Mouse (Mus musculus) adrenal gland, adult 8-10 months (tissue): Measurements from ENCODE around the gene Tipin. TPM values are rescaled to one million over a fixed set of nuclear protein-coding genes. Genes with fewer than 3 reads are reported as not detected.
"Not testable (repeated sequence)": the region's sequence is repeated elsewhere in the genome, so short reads cannot be mapped to it uniquely, and the experiment has no call there.

Source experiments
- DNase-seq: peaks from one replicate; pipeline ENCODE4 v3.0.0; 2022
- total RNA-seq, 4 experiments: library from RNA; stranded (reverse); gene quantifications; 2 replicates each; pipeline ENCODE4 v1.2.4; 2022

Tipin gene
- 10 to 100 TPM; 15.2 to 32.4 (median 20.6) TPM for total RNA-seq

DNA sequence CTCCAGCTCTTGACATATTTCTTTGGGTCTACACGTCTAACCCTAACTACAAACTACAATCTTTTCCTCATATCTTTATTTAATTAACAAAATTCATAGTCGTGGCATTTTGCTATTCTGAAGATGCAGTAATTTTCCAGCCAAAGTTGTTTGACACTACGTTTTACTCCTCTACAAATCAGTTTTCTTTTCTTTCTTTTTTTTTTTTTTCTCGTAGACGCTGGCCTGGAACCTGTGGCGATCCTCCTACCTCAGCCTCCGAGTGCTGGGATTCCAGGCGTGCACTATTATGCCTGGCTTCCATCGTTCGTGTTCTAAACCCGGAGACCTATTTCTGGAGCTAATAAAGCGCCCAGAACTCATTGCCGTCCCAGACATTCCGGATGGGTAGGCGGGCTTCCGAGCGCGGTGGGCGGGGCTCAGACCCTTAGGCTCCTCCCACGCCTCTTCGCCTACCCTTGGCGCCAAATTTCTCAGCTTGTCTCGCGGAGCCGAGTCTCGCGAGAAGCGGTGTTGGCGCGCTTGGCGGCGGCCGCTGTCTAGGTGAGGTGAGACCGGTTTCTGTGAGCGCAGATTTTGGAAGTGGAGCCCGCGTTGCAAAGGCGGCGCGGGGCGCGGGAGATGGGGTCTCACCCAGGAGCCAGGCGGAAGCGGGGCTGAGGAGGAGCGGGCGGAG is at the start of gene Tipin:
Tipin (plus strand) TSS at position 477 of the 676 bp plus-strand sequence.
- peak; percentile 90 for DNase-seq

DNA sequence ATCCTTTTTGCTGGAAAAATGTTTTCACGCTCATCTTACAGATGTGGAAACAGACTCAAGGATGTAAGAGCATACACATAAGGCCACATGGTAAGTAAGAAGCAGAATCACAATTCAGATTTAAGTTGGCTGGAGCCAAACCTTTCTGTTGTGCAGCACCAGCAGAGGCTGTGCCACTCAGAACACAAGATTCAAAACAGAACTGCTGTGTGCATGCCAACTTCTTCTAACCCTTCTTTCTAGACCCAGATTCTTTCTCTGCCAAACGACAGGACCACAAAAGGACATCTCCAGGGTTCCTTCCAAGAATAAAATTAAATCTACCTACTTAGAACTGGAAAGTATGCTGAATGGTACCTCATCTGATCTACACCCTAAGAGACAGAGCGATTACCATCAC is 49.7 kb upstream of the Tipin start:
- DNase-seq = no peak

DNA sequence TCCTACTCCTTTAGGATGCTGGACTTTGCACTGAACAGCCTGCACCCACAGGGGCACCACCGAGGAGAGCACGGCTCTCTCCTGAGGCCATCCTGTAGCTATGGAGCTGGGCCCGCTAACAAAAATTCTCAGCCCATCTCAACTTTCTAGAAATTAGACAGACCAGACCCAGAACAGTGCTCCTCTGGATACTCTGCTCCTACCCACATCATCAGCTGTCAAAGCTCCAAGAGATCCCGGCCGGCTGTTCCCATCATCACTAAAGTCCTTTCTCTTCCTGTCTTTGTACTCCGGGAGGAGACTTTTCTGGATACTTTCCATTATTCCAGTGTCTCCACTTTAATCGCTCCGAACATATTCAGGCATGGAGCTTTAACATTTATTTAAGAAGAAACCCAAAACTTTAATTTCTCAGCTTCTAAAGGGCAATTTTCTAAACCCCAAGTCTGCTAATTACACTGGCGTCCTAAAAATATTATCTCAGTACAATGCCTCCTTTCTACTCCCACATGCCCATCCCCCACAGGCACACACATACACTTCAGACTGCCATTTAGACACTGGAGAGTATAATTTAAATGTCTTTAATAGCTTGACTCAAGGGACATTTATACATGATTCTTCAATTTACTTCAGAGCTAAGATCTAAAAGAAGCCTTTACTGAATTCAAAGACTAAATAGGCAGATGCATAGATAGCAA is 49.0 kb upstream of the Tipin start:
- no peak for DNase-seq

DNA sequence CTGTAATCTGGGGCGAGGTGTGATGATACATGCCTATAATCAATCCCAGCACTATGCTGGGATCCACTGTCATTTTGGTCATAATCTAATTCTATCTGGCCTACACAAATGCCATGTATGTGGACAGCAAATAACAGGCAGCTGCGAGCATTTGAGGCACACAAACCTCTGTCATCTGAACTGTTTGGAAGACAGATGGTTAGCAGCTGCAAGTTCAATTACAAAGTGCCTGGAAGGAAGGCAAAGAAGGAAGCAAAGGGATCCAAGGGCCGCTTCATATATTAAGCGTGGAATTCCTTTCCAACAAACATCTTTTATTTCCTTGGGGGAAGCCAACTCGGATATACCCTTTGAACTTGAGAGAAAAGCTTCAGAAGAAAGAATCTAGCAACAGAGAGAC is 47.7 kb upstream of the Tipin start:
- DNase-seq = no peak

DNA sequence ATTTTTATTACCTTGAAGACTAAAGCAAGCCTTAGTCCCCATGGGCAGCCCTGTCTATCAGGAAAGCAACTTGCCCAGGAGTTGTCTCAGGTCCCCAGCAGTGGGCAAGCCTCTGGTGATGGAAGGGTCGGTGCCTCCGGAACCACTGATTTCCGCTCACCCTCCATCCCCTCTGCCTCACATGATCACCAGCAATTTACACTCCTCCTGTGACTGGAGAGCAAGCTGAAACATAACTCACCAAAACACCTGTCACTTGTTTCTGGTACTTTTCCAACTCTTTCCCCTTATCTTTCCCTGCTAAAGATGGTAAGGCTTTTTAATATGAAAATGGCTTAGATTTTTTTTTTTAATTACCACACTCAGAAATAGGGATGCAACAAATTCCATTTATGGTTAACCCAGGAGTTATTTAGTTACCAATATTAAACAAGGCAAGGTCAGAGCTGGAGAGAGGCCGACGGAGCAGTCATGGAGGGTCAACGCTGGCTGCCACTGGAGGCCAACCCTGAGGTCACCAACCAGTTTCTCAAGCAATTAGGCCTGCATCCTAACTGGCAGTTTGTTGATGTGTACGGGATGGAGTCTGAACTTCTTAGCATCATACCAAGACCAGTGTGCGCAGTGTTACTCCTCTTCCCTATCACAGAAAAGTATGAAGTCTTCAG is 46.5 kb upstream of the Tipin start, which contains the start of gene Uchl4:
Uchl4 (plus strand) TSS at position 434 of the 668 bp plus-strand sequence.
- DNase-seq = no peak

DNA sequence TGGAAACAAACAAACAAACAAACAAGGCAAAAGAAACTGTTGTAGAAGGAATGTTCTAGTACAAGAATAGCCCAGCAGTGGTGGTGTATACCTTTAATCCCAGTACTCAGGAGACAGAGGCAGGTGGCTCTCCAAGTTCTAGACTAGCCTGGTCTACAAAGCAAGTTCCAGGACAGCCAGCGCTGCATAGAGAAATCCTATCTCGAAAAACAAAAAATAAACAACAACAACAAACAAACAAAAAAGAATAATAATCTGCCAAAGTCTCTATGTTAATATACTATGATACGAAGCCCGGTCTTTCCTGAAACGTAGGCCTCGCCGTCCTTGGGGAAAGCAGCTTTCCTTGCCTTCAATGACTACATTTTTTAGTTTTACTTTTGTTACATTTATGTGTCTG is 45.3 kb upstream of the Tipin start:
- DNase-seq = no peak

DNA sequence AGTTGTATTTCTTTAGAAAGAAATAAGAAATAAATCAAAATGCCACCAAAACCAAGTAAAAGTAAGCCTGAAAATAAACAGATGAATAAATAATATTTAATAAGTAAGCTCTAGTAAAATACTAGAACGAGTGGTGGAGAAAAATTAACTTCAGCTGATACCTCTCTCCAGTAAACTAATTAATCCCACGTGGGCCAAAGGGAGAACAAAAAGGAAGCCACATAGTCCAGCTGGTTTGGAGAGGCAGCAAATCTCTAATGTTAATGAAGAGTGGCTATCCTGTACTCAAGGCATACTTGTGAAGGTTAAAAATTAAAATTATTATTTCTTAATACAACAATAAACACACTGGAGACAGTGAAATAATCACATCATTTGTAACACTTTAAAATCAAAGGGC is 41.3 kb upstream of the Tipin start:
- DNase-seq = no peak

DNA sequence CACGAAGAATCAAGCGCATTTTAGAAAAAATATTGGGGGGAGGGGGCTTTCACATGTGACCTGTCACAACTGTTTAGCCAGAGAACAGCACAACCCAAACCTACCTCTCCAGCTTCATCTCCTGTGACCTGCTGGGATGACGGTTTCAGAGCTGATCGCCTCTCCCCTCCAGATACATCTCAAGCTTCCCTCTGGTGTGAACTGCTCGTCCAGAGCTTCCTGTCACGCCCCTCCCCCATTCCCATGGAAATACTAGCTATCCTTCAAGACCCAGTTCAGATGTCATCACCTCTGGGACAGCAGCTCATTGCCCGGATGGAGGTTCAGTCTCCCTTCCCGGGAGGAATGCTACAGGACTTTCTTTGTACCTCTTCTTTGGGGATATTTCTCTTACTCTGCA is 40.7 kb upstream of the Tipin start:
- no peak for DNase-seq

DNA sequence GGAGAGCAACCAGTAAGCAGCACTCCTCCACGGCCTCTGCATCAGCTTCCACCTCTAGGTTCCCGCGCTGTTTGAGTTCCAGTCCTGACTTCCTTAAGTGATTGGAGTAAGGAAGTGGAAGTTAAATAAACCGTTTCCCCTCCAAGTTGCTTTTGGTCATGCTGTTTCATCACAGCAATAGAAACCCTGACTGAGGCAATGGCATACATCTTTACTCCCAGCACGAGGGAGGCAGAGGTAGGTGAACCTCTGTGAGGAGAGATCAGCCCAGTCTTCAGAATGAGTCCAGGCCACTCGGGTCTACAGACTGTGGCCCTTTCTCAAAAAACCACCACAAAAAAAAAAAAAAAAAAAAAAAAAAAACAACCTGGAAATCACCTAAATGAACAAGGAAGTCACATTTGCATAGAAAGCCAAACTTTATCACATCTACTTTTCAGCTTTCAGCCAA is 39.0 kb upstream of the Tipin start:
- DNase-seq = no peak

DNA sequence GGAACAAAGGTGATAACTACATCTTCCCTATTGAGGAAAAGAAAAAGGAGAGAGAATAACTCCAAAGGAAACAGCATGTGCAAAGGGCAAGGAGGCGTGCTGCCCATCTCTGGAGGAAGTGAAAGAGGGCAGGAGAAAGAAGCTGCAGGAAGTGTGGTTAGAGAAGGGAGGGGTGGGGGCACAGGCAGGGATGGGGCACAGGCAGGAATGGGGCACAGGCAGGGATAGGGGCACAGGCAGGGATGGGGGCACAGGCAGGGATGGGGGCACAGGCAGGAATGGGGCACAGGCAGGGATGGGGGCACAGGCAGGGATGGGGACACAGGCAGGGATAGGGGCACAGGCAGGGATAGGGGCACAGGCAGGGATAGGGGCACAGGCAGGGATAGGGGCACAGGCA is 32.0 kb upstream of the Tipin start:
- DNase-seq = no peak

DNA sequence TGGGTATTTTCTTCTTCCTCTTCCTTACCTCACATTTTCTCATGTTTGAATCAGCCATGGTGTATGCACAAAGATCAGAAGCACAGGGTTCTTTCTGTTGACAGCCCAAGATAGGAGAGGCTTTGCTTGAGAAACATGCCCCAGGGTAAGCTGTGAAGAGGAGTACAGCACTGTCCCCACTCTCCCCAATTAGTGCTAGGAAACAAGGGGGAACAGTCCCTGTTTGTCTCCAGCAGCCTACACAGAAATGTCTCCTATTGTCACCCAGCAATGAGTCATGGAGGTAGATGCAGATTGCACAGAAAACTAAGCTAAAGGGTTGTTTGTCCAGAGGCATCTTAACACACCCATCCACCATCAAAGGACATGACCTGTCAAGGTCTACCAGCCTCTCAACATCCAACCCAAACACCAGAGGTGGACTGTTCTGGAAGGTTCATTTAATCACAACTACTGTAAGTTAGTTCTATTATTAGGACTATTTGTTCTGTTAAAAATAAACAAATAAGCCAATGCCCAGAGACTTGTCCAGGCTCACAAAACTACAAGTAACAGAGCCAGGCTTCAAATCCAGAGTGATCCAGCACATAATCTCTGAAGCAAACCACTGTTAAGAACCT is 31.2 kb upstream of the Tipin start:
- no peak for DNase-seq

DNA sequence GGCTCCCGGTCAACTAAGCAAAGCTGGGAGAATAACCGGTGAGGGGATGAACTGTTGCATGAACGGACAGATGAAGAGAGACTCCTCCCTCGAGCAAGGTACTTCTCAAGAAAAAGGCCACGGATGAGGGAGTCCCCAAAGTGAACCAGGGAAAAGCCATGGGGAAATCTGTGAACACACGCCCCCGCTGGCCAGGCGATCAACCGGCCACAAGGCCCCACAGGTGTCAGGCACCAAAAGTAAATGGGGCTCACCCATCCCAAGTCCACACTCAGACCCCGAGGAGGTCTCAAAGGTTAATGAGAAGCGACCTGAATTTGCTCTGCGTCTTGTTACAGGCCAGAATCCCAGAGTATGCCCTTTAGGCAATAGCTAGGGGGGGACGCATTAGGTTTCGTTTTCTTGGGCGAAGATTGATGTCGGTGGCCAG is 28.8 kb upstream of the Tipin start:
- DNase-seq = no peak

DNA sequence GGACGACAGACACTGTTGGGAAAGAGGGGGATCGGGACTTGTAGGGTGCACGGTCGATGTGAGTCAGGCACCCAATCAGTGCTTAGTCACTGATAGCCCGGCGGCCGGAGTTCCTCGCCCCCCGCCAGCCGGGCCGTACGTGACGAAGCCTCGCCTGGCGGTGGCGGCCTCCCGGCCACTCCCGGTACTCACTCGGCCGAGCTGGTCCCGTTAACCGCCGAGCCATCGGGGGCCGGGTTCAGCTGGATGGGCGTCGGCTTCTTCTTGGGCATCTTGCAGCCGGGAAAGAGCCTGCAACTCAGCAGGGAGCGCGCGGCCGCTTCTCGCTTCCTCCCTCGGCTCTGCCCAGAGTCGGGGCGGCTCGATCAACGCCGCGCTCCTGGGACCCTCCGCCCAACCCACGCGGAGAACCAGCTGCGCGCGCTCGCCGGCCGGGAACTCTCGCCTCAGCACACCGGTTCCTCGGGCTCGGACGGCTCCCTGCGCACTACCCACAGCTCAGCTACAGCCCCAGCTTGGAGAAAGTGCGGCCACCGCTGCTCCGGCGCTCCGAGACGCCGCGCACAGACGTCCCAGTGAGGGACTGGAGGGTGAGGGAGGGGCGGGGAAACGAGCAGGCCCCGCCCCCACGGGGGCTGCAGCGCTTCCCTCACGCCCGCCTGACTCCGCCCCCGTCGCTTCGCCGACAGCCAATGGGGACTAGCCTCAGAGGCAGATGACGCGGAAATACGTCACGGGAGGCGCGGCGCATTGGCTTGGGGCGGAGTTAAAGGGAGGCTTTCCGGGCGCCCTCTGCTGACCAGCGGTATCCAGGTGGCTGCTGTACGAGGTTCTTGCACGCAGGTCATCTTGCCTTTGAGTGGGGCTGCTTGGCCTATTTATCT is 28.1 kb upstream of the Tipin start, which contains the start of gene Map2k1:
Map2k1 (minus strand) TSS at position 611 of the 884 bp plus-strand sequence.
- DNase-seq = peak; percentile 100

DNA sequence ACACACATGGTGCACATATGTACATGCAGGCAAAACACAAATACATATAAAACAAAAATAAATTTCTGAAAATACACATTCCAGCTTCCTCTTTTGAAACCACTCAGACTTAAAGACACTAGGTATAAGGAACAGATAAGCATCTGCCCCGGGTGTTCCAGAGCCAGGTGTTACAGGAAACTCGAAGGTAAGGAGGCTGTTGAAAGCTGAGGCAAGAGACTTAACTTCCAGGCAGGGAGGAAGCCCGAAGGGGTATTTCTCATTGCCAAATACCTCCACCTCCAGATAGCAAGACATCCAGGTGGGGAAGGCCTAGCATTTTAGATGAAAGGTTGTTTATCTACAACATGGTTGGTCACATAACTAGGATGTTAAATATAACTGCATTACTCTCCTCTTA is 26.0 kb upstream of the Tipin start:
- DNase-seq = no peak

DNA sequence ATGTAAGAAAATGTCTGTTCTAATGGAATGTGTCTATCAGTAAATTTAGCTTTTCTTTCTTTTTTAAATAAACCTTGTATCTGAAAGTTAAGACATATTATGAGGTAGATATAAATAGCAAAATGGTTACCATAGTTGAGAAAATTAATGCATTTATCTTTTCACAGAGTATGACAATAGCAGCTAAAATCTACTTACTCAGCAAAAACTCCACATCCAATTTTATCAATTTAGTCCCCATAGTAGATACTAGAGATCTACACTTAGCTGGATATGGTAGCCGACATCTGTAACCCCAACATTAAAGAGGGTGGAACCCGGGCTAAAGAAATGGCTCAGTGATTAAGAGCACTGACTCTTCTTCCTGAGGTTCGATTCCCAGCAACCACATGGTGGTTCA is 25.2 kb upstream of the Tipin start:
- no peak for DNase-seq

DNA sequence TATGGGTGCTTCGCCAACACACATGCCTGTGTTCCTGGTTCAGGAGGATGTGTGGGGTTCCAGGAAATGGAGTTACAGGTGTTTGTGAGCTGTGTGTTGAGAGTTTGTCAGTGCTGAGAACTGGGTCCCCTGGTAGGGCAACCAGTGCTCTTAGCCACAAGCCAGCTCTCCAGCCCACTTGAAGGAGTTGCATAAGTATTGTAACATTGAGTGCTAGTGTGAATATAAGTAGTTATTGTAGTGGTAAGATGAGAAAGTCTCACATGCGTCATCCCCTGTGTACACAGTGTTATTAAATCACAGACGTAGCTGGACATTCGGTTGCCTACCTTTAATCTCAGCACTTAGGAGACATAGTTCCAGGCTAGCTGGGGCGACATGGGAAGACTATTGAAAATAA is 21.5 kb upstream of the Tipin start:
- DNase-seq = no peak

DNA sequence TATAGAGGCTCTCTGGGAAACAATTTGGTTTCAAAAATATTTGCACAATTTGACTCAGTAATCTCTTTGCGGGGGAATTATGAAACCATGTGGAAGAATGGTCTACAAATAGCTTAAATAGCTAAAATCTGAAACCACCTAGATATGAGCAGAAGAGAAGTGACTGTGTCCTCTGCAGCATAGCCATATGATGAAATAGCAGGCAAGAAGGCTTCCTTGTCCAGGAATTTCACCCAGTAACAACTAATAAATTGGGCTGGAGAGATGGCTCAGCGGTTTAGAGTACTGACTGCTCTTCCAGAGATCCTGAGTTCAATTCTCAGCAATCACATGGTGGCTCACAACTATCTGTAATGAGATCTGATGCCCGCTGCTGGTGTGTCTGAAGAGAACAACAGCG is 20.4 kb upstream of the Tipin start:
- DNase-seq = no peak

DNA sequence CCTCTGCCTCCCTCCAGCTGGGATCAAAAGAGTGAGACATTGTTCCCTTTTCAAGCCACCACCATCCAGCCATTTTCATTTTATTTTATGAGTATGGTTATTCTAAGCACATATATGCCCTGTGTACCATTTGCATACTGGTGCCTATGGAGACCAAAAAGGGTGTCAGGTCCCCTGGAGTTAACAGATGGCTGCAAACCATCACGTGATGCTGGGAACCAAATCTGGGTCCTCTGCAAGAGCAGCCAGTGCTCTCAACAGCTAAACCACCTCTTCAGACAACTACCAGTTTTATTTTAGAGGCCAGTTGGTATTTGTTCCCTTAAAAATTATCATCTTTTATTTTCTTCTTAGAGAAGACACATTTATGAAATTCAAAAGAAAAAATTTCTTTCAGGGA is 16.6 kb upstream of the Tipin start:
- no peak for DNase-seq

DNA sequence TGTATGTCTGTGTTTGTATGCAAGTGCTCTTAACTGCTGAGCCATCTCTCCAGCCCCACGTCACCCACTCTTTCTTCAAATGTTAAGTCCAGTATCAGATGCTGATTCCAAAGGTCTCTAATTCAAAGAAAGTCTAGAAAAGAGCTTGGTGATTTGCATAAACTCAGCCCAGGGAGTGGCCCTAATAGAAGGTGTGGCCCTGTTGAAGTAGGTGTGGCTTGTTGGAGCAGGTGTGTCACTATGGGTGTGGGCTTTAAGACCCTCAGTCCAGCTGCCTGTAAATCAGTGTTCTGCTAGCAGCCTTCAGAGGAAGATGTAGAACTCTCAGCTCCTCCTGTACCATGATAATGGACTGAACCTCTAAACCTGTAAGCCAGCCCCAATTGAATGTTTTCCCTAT is 14.2 kb upstream of the Tipin start:
- no peak for DNase-seq

DNA sequence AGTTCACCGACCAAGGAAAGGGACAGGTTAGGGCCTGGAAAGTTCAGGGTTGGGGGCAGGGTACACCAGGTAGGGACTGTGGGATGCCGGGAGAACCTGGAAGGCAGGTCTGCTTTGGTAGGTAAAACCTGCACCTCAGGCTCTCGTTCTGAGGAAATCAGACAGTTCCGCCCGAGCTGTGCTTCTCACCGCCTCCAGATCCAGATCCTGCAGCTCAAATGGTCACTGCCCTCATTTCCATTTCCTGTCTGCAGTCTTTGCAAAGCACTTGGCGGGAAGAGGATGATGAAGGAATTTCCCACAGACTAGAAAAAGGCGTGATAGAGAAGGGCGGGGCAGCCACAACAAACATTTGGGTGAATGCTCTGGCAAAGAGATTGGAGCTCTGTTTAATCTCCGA is 13.2 kb upstream of the Tipin start:
- DNase-seq = no peak

DNA sequence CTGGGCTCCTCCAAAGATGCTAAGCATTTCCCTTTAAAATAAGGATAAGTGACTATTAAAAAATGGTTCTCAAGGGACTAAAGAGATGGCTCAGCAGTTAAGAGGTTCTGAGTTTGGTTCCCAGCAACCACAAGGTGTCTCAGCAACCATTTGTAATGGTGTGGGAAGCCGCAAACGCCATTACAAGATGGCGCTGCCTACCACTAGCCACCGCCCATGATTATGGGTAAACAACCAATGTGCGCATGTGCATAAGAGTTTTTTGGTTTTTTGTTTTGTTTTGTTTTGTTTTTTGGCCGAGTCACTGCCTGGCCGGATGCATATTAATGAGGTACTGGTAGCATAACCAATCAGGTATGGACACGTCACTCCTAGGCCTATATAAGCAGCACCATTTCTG is 12.5 kb upstream of the Tipin start:
- DNase-seq = not testable (repeated sequence)

DNA sequence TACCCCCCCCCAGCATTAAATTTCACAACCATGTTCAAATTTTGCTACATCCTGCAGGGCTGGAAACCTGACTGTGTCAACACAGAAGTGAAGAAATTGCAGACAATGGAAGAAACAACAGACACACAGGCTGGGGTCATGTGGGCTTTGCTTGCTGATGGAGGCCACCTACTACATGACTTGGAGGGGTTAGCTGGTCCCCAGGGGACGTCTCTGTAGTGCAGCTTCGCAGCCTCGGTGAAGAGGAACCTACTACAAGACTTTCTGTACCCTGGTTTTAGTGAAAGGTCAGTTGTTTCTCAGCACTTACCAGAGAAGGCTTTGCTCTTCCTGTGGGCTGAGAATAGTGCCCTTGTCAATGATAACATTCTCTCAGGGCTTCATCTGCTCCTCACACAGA is 10.1 kb upstream of the Tipin start:
- DNase-seq = no peak
